Mouse (Mus musculus) cortical plate, adult 2 months (tissue): ENCODE data around the gene Cabin1.

Experiments used
- CTCF ChIP-seq: fragments of 200-500 bp; IDR thresholded peaks from 2 replicates; pipeline ENCODE4 v1.5.1; 2011; ENCODE audit warnings: mild to moderate bottlenecking, control low read depth, low read length; ENCODE audit not compliant: insufficient read depth; ENCODE audit errors: extremely low read depth
- POLR2A ChIP-seq: fragments of 200-500 bp; IDR thresholded peaks from 2 replicates; pipeline ENCODE4 v1.6.1; 2011; ENCODE audit warnings: mild to moderate bottlenecking, low read length, control low read depth; ENCODE audit not compliant: insufficient read depth; ENCODE audit errors: extremely low read depth

DNA sequence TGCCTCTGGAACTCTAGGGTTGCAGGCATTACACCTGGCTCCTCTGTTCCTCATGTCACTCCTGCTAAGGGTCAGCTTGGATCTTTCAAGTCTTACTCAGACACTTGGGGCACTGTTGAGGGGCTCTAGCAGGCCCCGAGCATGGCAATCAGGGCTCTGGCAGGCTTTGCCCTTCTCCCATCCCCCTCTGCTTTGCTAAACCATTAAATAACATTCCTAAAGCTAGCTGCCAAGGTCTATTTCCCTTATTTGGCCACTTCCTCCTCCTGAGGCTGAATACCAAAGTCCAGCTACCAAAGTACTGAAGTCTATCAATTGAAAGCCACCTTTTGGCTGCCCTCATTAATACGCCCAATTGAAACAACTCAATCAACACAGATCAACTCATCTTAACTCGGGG, 30.7 kb upstream of the Cabin1 start:
- TF ChIP-seq POLR2A, result no peak
- no peak for TF ChIP-seq CTCF
